28 mouse cellular contexts compared by ENCODE assay signal in the genomic region with DNA sequence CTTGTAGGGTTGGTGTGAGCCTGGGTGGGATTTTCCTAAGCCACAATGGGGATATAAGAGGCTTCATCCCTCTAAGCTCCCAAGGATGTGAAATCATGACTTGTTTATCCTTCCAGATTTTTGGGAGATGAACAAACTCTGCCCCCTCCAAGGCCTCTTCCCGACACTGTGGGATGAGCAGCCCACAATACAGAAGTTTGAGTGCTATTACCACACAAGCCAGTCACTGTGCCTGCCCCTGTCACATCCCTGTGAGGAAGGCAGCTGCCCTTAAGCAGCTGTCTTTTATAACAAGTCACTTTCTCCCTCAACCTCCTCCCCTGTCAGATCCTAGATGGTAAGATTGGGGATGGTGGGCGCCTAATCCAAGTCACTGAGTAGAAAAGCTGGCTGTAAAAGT.
DNase-seq lines count a peak whose midpoint lies in the region; ATAC-seq and TF ChIP-seq lines count a peak whose summit lies in the region.
"Had no signal": no experiment of that assay in that cellular context is flagged by ENCODE, and none has a peak within 500 bp of the region (broad histone marks: within the 10 kb centered on the region; RNA-seq: fewer than 3 reads in every experiment).

No protein-coding gene starts in this region.

- no peak for DNase-seq in kidney, postnatal 4 days
- DNase-seq in Patski (ENCODE audit: low read depth, low spot score) = no peak
- DNase-seq in lung, postnatal 0 days (ENCODE audit: low spot score) = peak; percentile 75
- peak; percentile 19 to 51 for DNase-seq in lung, postnatal 4 days
- no peak for DNase-seq in forebrain, postnatal 0 days
- no peak for DNase-seq in urinary bladder, adult 18-20 months (ENCODE audit: low spot score in 2 of 2)
- DNase-seq: adrenal gland, postnatal 14 days; cerebellum, adult 11 months; cerebellum, adult 9-10 months; cerebellum, postnatal 36 days; gastrocnemius, postnatal 14 days; layer of hippocampus, adult 9-11 months; liver, embryonic 13.5 days; midbrain, embryonic 14.5 days; right cerebral cortex, adult 18-20 months; right cerebral cortex, postnatal 4 days had no signal

- no peaks in the 10 kb centered on the region; the same call in 1 of the 2 replicates for H3K27me3 ChIP-seq in kidney, embryonic 14.5 days (ENCODE audit: control insufficient read depth, insufficient read depth, low read length)
- H3K27me3 ChIP-seq in Patski = no peaks in the 10 kb centered on the region
- H3K27me3 ChIP-seq in lung, postnatal 0 days (replicated peaks; ENCODE audit: insufficient read depth, low read length) = no peaks in the 10 kb centered on the region
- no peaks in the 10 kb centered on the region for H3K27me3 ChIP-seq in intestine, postnatal 0 days (replicated peaks; ENCODE audit: control insufficient read depth, insufficient read depth, low read length)
- no peaks in the 10 kb centered on the region for H3K27me3 ChIP-seq in forebrain, postnatal 0 days (ENCODE audit: insufficient read depth, low read length)
- H3K27me3 ChIP-seq: embryonic facial prominence, embryonic 13.5 days; heart, embryonic 15.5 days; intestine, embryonic 15.5 days; megakaryocyte, embryonic 14.5 days had no signal

- no peak overlapping the region for H3K4me2 ChIP-seq in kidney, embryonic 14.5 days (replicated peaks; ENCODE audit: low read depth, low read length)
- no peak overlapping the region for H3K4me2 ChIP-seq in lung, postnatal 0 days (replicated peaks; ENCODE audit: low read depth, low read length)
- H3K4me2 ChIP-seq in intestine, postnatal 0 days (replicated peaks; ENCODE audit: low read depth) = no peak overlapping the region
- no peak overlapping the region for H3K4me2 ChIP-seq in forebrain, postnatal 0 days (ENCODE audit: low read depth)
- H3K4me2 ChIP-seq: embryonic facial prominence, embryonic 13.5 days; heart, embryonic 15.5 days; hindbrain, embryonic 12.5 days; intestine, embryonic 15.5 days; limb, embryonic 15.5 days; liver, embryonic 13.5 days had no signal

- no peak overlapping the region for H3K4me3 ChIP-seq in kidney, embryonic 14.5 days (ENCODE audit: low read length)
- no peak overlapping the region for H3K4me3 ChIP-seq in lung, postnatal 0 days (ENCODE audit: low read depth, low read length)
- no peak overlapping the region for H3K4me3 ChIP-seq in intestine, postnatal 0 days (ENCODE audit: low read depth, low read length)
- no peak overlapping the region for H3K4me3 ChIP-seq in forebrain, postnatal 0 days (ENCODE audit: low read depth, low read length)
- H3K4me3 ChIP-seq: embryonic facial prominence, embryonic 13.5 days; erythroblast, embryonic 14.5 days; heart, embryonic 10.5 days; heart, embryonic 15.5 days; hindbrain, embryonic 12.5 days; intestine, embryonic 15.5 days; limb, embryonic 10.5 days; limb, embryonic 15.5 days; liver, embryonic 13.5 days; megakaryocyte, embryonic 14.5 days had no signal

- CTCF ChIA-PET in Patski (lab: Charles Lee) = no interaction called here

- H3K9me3 ChIP-seq in kidney, embryonic 14.5 days (ENCODE audit: control insufficient read depth, low read length) = no peaks in the 10 kb centered on the region
- no peaks in the 10 kb centered on the region for H3K9me3 ChIP-seq in lung, postnatal 0 days (ENCODE audit: low read length)
- no peaks in the 10 kb centered on the region for H3K9me3 ChIP-seq in intestine, postnatal 0 days (ENCODE audit: control insufficient read depth)
- H3K9me3 ChIP-seq in forebrain, postnatal 0 days (ENCODE audit: low read length) = no peaks in the 10 kb centered on the region
- H3K9me3 ChIP-seq: embryonic facial prominence, embryonic 13.5 days; heart, embryonic 10.5 days; heart, embryonic 15.5 days; hindbrain, embryonic 12.5 days; intestine, embryonic 15.5 days; limb, embryonic 10.5 days; limb, embryonic 15.5 days; liver, embryonic 13.5 days; megakaryocyte, embryonic 14.5 days had no signal

- H3K27ac ChIP-seq in kidney, embryonic 14.5 days (ENCODE audit: low read depth, low read length) = no peak overlapping the region
- peak overlapping the region; percentile 54 for H3K27ac ChIP-seq in lung, postnatal 0 days (ENCODE audit: low read length)
- no peak overlapping the region for H3K27ac ChIP-seq in intestine, postnatal 0 days (ENCODE audit: low read depth, low read length)
- no peak overlapping the region for H3K27ac ChIP-seq in forebrain, postnatal 0 days (ENCODE audit: low read depth, low read length)
- H3K27ac ChIP-seq: embryonic facial prominence, embryonic 13.5 days; heart, embryonic 10.5 days; heart, embryonic 15.5 days; hindbrain, embryonic 12.5 days; hindbrain, postnatal 0 days; intestine, embryonic 15.5 days; limb, embryonic 10.5 days; limb, embryonic 15.5 days; liver, embryonic 13.5 days had no signal

- ATAC-seq in kidney, embryonic 14.5 days (ENCODE audit: low FRiP score, low TSS enrichment) = peak; percentile 36; the same call in 1 of the 2 replicates
- peak; percentile 12 for ATAC-seq in Patski
- ATAC-seq in lung, postnatal 0 days = peak; percentile 94
- no peak for ATAC-seq in intestine, postnatal 0 days
- no peak for ATAC-seq in forebrain, postnatal 0 days
- ATAC-seq: hindbrain, postnatal 0 days; intestine, embryonic 15.5 days had no signal

- POLR2A ChIA-PET in Patski (lab: Charles Lee) = no interaction called here

- H3K9ac ChIP-seq in kidney, embryonic 14.5 days (ENCODE audit: low read depth, low read length) = no peak overlapping the region
- H3K9ac ChIP-seq in lung, postnatal 0 days (replicated peaks; ENCODE audit: low read depth) = no peak overlapping the region
- H3K9ac ChIP-seq in intestine, postnatal 0 days (ENCODE audit: low read depth, low read length) = no peak overlapping the region
- H3K9ac ChIP-seq in forebrain, postnatal 0 days = no peak overlapping the region
- H3K9ac ChIP-seq: embryonic facial prominence, embryonic 13.5 days; heart, embryonic 15.5 days; hindbrain, embryonic 12.5 days; intestine, embryonic 15.5 days; limb, embryonic 15.5 days; liver, embryonic 13.5 days had no signal

- 32% methylated on average over 2 of the region's 2 CpGs for WGBS in kidney, embryonic 14.5 days
- 52% methylated on average over 2 of the region's 2 CpGs for WGBS in lung, postnatal 0 days
- WGBS in intestine, postnatal 0 days = 64% methylated on average over 2 of the region's 2 CpGs
- WGBS in forebrain, postnatal 0 days = 82% methylated on average over 2 of the region's 2 CpGs

- peak; percentile 43; the same call in 1 of the 2 replicates for TF ChIP-seq EP300 in lung, postnatal 0 days (IDR thresholded peaks at IDR 0.05)

- TF ChIP-seq CTCF in Patski (IDR thresholded peaks at IDR 0.05) = no peak
- TF ChIP-seq CTCF in lung, postnatal 0 days (IDR thresholded peaks at IDR 0.05) = no peak
- TF ChIP-seq CTCF in intestine, postnatal 0 days (IDR thresholded peaks at IDR 0.05; ENCODE audit: low read depth) = no peak
- TF ChIP-seq CTCF in forebrain, postnatal 0 days (IDR thresholded peaks at IDR 0.05; ENCODE audit: low read depth) = no peak

- H3K36me3 ChIP-seq in kidney, embryonic 14.5 days (ENCODE audit: control insufficient read depth, insufficient read depth, low read length) = no peaks in the 10 kb centered on the region
- no peaks in the 10 kb centered on the region for H3K36me3 ChIP-seq in lung, postnatal 0 days (ENCODE audit: insufficient read depth, low read length)
- H3K36me3 ChIP-seq in intestine, postnatal 0 days (ENCODE audit: control insufficient read depth, insufficient read depth) = no peaks in the 10 kb centered on the region
- H3K36me3 ChIP-seq in forebrain, postnatal 0 days (ENCODE audit: insufficient read depth) = no peaks in the 10 kb centered on the region
- H3K36me3 ChIP-seq: embryonic facial prominence, embryonic 13.5 days; heart, embryonic 10.5 days; heart, embryonic 15.5 days; hindbrain, embryonic 12.5 days; intestine, embryonic 15.5 days; limb, embryonic 10.5 days; limb, embryonic 15.5 days; liver, embryonic 13.5 days had no signal

- peaks cover 15% of the 10 kb centered on the region for H3K4me1 ChIP-seq in kidney, embryonic 14.5 days (ENCODE audit: control insufficient read depth, insufficient read depth, low read length)
- no peaks in the 10 kb centered on the region; the same call in 1 of the 2 replicates for H3K4me1 ChIP-seq in lung, postnatal 0 days (ENCODE audit: insufficient read depth, low read depth, low read length)
- H3K4me1 ChIP-seq in intestine, postnatal 0 days (replicated peaks; ENCODE audit: control insufficient read depth, insufficient read depth, low read length) = no peaks in the 10 kb centered on the region
- no peaks in the 10 kb centered on the region for H3K4me1 ChIP-seq in forebrain, postnatal 0 days (ENCODE audit: insufficient read depth)
- H3K4me1 ChIP-seq: heart, embryonic 15.5 days; intestine, embryonic 15.5 days; liver, embryonic 13.5 days; megakaryocyte, embryonic 14.5 days had no signal

- in situ Hi-C loops in Patski (cut with MboI; ENCODE audit: low pct_unique_long_range_greater_than_20kb) = no loop called here

Comparison
In these comparisons a context has a peak if more than half of its experiments do, and no peak if none do; other contexts are left out.
1. ATAC-seq: peak in kidney, embryonic 14.5 days (single experiment), Patski (single experiment) and lung, postnatal 0 days (single experiment); none in intestine, postnatal 0 days (single experiment) and forebrain, postnatal 0 days (single experiment).
2. DNase-seq: peak in lung, postnatal 0 days (single experiment) and lung, postnatal 4 days (2 of 2); none in kidney, postnatal 4 days (0 of 2), Patski (single experiment), forebrain, postnatal 0 days (single experiment) and urinary bladder, adult 18-20 months (0 of 2).